8 mouse cellular contexts compared by ENCODE assay signal in genomic region chr10:97313407-97313901, GRCm38 (mm10).
DNase-seq lines count a peak whose midpoint lies in the region; ATAC-seq lines count a peak whose summit lies in the region.

No protein-coding gene starts in this region.

- WGBS in hindbrain, embryonic 14.5 days, result under 1% methylated on average over 13 of the region's 13 CpGs

- ATAC-seq in hindbrain, embryonic 14.5 days (ENCODE audit: low FRiP score), result peak; percentile 96

- H3K4me2 ChIP-seq in hindbrain, embryonic 14.5 days (replicated peaks), result peak overlapping the region; percentile 86

- H3K27me3 ChIP-seq in hindbrain, embryonic 14.5 days (ENCODE audit: control insufficient read depth, insufficient read depth, low read length), result no peaks in the 10 kb centered on the region

- peak overlapping the region; percentile 45 for H3K4me3 ChIP-seq in hindbrain, embryonic 14.5 days (replicated peaks; ENCODE audit: low read length)

- peaks cover 11% of the 10 kb centered on the region; the same call in 1 of the 2 replicates for H3K4me1 ChIP-seq in hindbrain, embryonic 14.5 days (replicated peaks; ENCODE audit: control insufficient read depth, insufficient read depth, low read length)

- no peaks in the 10 kb centered on the region for H3K36me3 ChIP-seq in hindbrain, embryonic 14.5 days (replicated peaks; ENCODE audit: control insufficient read depth, insufficient read depth)

- DNase-seq in R1 (ENCODE audit: low read depth, low spot score), result peak; percentile 74
- DNase-seq in cerebellum, postnatal 36 days, result peak; percentile 84 to 94
- DNase-seq in frontal cortex, postnatal 36 days (ENCODE audit: low spot score in 2 of 2), result peak; percentile 86 to 96
- peak; percentile 91 for DNase-seq in hindbrain, embryonic 14.5 days (ENCODE audit: low spot score)
- DNase-seq in layer of hippocampus, postnatal 25 days (ENCODE audit: extremely low spot score in 1 of 2, low spot score in 1 of 2), result peak; percentile 64 to 68
- DNase-seq in lung, postnatal 14 days, result peak; percentile 85
- peak; percentile 73 for DNase-seq in ovary, postnatal 36 days (ENCODE audit: low spot score)
- peak; percentile 89 for DNase-seq in thymus, postnatal 14 days

- no peaks in the 10 kb centered on the region for H3K9me3 ChIP-seq in hindbrain, embryonic 14.5 days (ENCODE audit: control insufficient read depth, low read length)

- peak overlapping the region; percentile 99 for H3K27ac ChIP-seq in hindbrain, embryonic 14.5 days

- H3K9ac ChIP-seq in hindbrain, embryonic 14.5 days, result peak overlapping the region; percentile 88

Comparison
In these comparisons a context has a peak if more than half of its experiments do, and no peak if none do; other contexts are left out.
1. Peak in every context shown above with its lines: DNase-seq, ATAC-seq, H3K4me3 ChIP-seq and H3K27ac ChIP-seq.